Mouse (Mus musculus) limb, embryonic 13.5 days (tissue): Measurements from ENCODE around the gene Il24. TPM values are rescaled to one million over a fixed set of nuclear protein-coding genes. Genes with fewer than 3 reads are reported as not detected.

ENCODE experiments used
- ATAC-seq: fragments of 200-750 bp; cut with Nextera tagmentation; 2 replicates; pipeline ENCODE4 v1.8.0; 2017; ENCODE audit warnings: low read depth, moderate number of reproducible peaks, moderate TSS enrichment; ENCODE audit not compliant: low FRiP score
- H3K27ac ChIP-seq: fragments of 300-500 bp; sonication (generic); 2 replicates; pipeline ENCODE4 v1.5.1; 2015; ENCODE audit warnings: inconsistent platforms, mild to moderate bottlenecking, moderate library complexity
- H3K27me3 ChIP-seq: fragments of 300-500 bp; sonication (generic); 2 replicates; pipeline ENCODE4 v1.6.1; 2015; ENCODE audit warnings: mild to moderate bottlenecking, inconsistent platforms
- H3K36me3 ChIP-seq: fragments of 300-500 bp; sonication (generic); 2 replicates; pipeline ENCODE4 v1.6.1; 2015; ENCODE audit warnings: inconsistent platforms, mild to moderate bottlenecking, moderate library complexity
- H3K4me1 ChIP-seq: fragments of 300-500 bp; sonication (generic); 2 replicates; pipeline ENCODE4 v1.6.1; 2015; ENCODE audit warnings: inconsistent platforms
- H3K4me2 ChIP-seq: fragments of 300-500 bp; sonication (generic); replicated peaks from 2 replicates; pipeline ENCODE4 v1.6.1; 2015; ENCODE audit warnings: inconsistent platforms, mild to moderate bottlenecking, moderate library complexity
- H3K4me3 ChIP-seq: fragments of 300-500 bp; sonication (generic); 2 replicates; pipeline ENCODE4 v1.5.1; 2015; ENCODE audit warnings: moderate library complexity, mild to moderate bottlenecking, inconsistent platforms
- H3K9ac ChIP-seq: fragments of 300-500 bp; sonication (generic); 2 replicates; pipeline ENCODE4 v1.6.1; 2015; ENCODE audit warnings: mild to moderate bottlenecking, inconsistent platforms
- H3K9me3 ChIP-seq: fragments of 300-500 bp; sonication (generic); 2 replicates; pipeline ENCODE4 v1.6.1; 2016; ENCODE audit warnings: inconsistent platforms
- WGBS: fragments of 180-500 bp; shearing (Covaris S2); methylation state at CpG from one replicate; pipeline ENCODE4 v1.1.7; 2015; 5-methylcytosine and 5-hydroxymethylcytosine counted together
- polyA plus RNA-seq: library from polyadenylated mRNA; unstranded; fragments of >200 nt; fragmentation: Nextera tagmentation; extraction: Ambion mirVana; gene quantifications from 2 replicates; pipeline ENCODE4 v1.2.1, GENCODE M21; 2015

Il24 gene
- polyA plus RNA-seq, 1 experiment from 2014 or later = not detected

- no peak overlapping the region for H3K9ac ChIP-seq
- H3K4me3 ChIP-seq = no peak overlapping the region
- no peaks in the 10 kb centered on the region for H3K9me3 ChIP-seq
- H3K27ac ChIP-seq = no peak overlapping the region
- H3K4me2 ChIP-seq = no peak overlapping the region
- WGBS = 87% methylated on average over 7 of the region's 7 CpGs
- no peaks in the 10 kb centered on the region for H3K27me3 ChIP-seq
- H3K36me3 ChIP-seq = no peaks in the 10 kb centered on the region
- ATAC-seq = no peak
- H3K4me1 ChIP-seq = peaks cover 9% of the 10 kb centered on the region; the same call in 1 of the 2 replicates
These were observed 42.7 kb downstream of the Il24 start for GRCm38 (mm10) chr1:130844516-130844915.

GRCm38 (mm10) chr1:130841621-130842020 lies 45.6 kb downstream of the Il24 start:
- Histone ChIP-seq H3K27ac (no peak overlapping the region), H3K9ac (no peak overlapping the region), H3K4me2 (no peak overlapping the region), H3K4me3 (no peak overlapping the region), H3K9me3 (no peaks in the 10 kb centered on the region), H3K4me1 (peaks cover 9% of the 10 kb centered on the region; the same call in 1 of the 2 replicates), H3K27me3 (no peaks in the 10 kb centered on the region), H3K36me3 (no peaks in the 10 kb centered on the region)
- no peak for ATAC-seq
- 79% methylated on average over 7 of the region's 7 CpGs for WGBS

GRCm38 (mm10) chr1:130840599-130841379 lies 46.5 kb downstream of the Il24 start:
- no peak for ATAC-seq
- WGBS = 32% methylated on average over 8 of the region's 8 CpGs
- Histone ChIP-seq H3K9ac (no peak overlapping the region), H3K27ac (no peak overlapping the region), H3K9me3 (no peaks in the 10 kb centered on the region), H3K27me3 (no peaks in the 10 kb centered on the region), H3K4me1 (peaks cover 9% of the 10 kb centered on the region; the same call in 1 of the 2 replicates), H3K4me2 (no peak overlapping the region), H3K4me3 (no peak overlapping the region), H3K36me3 (no peaks in the 10 kb centered on the region)

GRCm38 (mm10) chr1:130838288-130838687 lies 49.0 kb downstream of the Il24 start:
- Histone ChIP-seq H3K27me3 (no peaks in the 10 kb centered on the region), H3K9me3 (no peaks in the 10 kb centered on the region), H3K4me2 (no peak overlapping the region), H3K4me3 (no peak overlapping the region), H3K36me3 (no peaks in the 10 kb centered on the region), H3K27ac (no peak overlapping the region), H3K9ac (no peak overlapping the region), H3K4me1 (peaks cover 9% of the 10 kb centered on the region; the same call in 1 of the 2 replicates)
- ATAC-seq = no peak
- 59% methylated on average over 6 of the region's 6 CpGs for WGBS

- Histone ChIP-seq H3K4me2 (no peak overlapping the region), H3K36me3 (no peaks in the 10 kb centered on the region), H3K9ac (no peak overlapping the region), H3K27me3 (no peaks in the 10 kb centered on the region), H3K4me1 (peaks cover 2% of the 10 kb centered on the region; the same call in 1 of the 2 replicates), H3K4me3 (no peak overlapping the region), H3K27ac (no peak overlapping the region), H3K9me3 (no peaks in the 10 kb centered on the region)
- ATAC-seq = no peak
- WGBS = 85% methylated on average over 6 of the region's 6 CpGs
These were observed 51.9 kb downstream of the Il24 start for GRCm38 (mm10) chr1:130835161-130835936.

- H3K27ac ChIP-seq = no peak overlapping the region
- no peak overlapping the region for H3K4me3 ChIP-seq
- no peak overlapping the region for H3K9ac ChIP-seq
- 58% methylated on average over 5 of the region's 5 CpGs for WGBS
- ATAC-seq = no peak
- H3K27me3 ChIP-seq = no peaks in the 10 kb centered on the region
- no peaks in the 10 kb centered on the region for H3K36me3 ChIP-seq
- H3K4me2 ChIP-seq = no peak overlapping the region
- H3K4me1 ChIP-seq = no peaks in the 10 kb centered on the region
- H3K9me3 ChIP-seq = no peaks in the 10 kb centered on the region
These were observed 54.8 kb downstream of the Il24 start for GRCm38 (mm10) chr1:130832230-130833149.

Other genes with a start within 250 kb of the Il24 start
- not detected in 2 replicates for gene C4bp, start 225.8 kb downstream of the Il24 start, polyA plus RNA-seq
- gene Gm29427, start 171.7 kb downstream of the Il24 start, polyA plus RNA-seq = not detected in 2 replicates
- gene Yod1, start 170.1 kb downstream of the Il24 start, polyA plus RNA-seq = 12.4 and 12.5 TPM in 2 replicates
- 8.7 and 9.4 TPM in 2 replicates for gene Pfkfb2, start 158.2 kb downstream of the Il24 start, polyA plus RNA-seq
- gene AA986860, start 155.5 kb downstream of the Il24 start, polyA plus RNA-seq = 1.2 and 1.3 TPM in 2 replicates
- gene Fcamr, start 86.6 kb downstream of the Il24 start, polyA plus RNA-seq = not detected in 2 replicates
- gene Pigr, start 60.8 kb downstream of the Il24 start, polyA plus RNA-seq = not detected in 2 replicates
- not detected in 2 replicates for gene Fcmr, start 21.8 kb downstream of the Il24 start, polyA plus RNA-seq
- gene Il20, start 24.0 kb upstream of the Il24 start, polyA plus RNA-seq = not detected in 2 replicates
- not detected in 2 replicates for gene Il19, start 52.7 kb upstream of the Il24 start, polyA plus RNA-seq
- gene Il10, start 132.4 kb upstream of the Il24 start, polyA plus RNA-seq = 0.10 TPM in 1 of 2 replicates, not detected in the other
- 42.7 and 43.3 TPM in 2 replicates for gene Mapkapk2, start 210.4 kb upstream of the Il24 start, polyA plus RNA-seq